Mouse (Mus musculus): Measurements from ENCODE around the gene Ccm2.
"Not testable (repeated sequence)": the region's sequence is repeated elsewhere in the genome, so short reads cannot be mapped to it uniquely, and the experiment has no call there.

Gene Ccm2

GRCm38 (mm10) chr11:6546205-6547013, at the start of gene Ccm2:
Ccm2 (plus strand) TSS chr11:6546887.
- peak; percentile 97 to 98 for DNase-seq (ENCODE audit: low spot score in 2 of 2)

DNA sequence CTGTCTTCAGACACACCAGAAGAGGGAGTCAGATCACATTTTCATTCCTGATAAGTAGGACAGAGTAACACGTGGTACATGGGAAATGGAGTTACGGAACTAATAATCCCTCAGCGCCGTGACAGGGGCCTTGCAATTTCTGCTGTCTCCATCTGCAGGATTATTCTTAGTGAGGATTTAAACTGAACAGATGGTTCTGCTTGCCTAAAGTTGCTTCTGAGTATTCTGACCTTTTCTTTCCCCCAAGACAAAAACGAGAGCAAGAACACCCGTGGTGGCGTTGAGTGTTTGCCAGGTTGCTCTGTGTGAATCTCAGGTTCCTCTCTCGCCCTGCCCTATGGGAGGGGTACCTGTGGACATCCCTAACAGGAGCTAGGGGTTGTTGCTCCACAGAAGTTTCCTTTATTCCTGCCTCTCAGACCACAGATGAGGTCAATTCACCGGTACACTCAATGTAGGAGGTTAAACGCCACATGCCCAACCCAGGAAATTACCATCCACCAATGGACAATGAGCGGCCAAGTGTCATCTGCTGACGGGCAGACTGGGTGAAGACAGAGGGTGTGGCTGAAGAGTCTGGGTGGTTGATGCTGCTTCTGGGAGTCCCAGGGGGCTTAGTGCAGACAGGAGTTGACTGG, 49.3 kb upstream of the Ccm2 start:
- DNase-seq (ENCODE audit: low spot score in 2 of 2) = no peak

- no peak for DNase-seq (ENCODE audit: low spot score in 2 of 2)
Observed at GRCm38 (mm10) chr11:6502506-6502905, 44.2 kb upstream of the Ccm2 start.

DNA sequence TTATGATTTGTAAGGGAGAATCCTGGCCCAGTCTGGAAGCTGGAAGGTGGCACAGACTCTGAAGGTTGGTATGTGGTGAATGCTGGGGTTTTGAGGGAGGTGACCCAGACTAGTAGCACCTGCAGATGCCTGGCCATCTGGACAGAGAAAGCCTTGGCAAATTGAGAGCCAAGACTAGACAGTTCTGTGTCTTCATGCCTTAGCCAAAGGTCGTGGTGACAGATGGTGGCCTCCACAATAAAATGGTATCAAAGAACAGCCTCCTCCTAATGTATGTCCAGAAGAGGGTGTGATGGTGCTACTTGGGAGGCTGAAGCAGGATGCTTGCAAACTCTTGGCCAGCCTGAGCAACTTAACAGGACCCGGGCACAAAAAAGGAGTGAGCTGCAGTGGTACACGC, 42.5 kb upstream of the Ccm2 start:
- DNase-seq (ENCODE audit: low spot score in 2 of 2) = no peak

DNA sequence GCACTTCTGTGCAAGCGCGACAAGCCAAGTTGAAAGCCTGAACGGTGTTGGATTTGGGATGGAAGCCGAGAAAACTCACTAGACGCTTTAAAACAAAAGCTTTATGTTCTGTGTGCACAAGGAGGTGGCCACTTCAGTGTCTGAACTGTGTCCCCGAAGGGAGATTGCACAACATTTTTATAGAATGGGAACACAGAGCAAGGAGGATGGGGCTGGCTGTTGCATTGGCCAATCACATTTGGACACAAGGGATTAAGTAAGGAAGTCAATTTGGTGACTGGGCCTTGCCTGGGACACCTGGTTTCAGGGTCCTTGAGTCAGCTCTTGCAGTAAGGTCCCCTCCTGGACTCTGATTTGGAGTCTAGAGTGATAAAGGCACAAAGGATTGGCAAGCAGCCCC, 42.0 kb upstream of the Ccm2 start:
- DNase-seq (ENCODE audit: low spot score in 2 of 2) = no peak

- no peak for DNase-seq (ENCODE audit: low spot score in 2 of 2)
Observed at GRCm38 (mm10) chr11:6506516-6506915, 40.2 kb upstream of the Ccm2 start.

DNA sequence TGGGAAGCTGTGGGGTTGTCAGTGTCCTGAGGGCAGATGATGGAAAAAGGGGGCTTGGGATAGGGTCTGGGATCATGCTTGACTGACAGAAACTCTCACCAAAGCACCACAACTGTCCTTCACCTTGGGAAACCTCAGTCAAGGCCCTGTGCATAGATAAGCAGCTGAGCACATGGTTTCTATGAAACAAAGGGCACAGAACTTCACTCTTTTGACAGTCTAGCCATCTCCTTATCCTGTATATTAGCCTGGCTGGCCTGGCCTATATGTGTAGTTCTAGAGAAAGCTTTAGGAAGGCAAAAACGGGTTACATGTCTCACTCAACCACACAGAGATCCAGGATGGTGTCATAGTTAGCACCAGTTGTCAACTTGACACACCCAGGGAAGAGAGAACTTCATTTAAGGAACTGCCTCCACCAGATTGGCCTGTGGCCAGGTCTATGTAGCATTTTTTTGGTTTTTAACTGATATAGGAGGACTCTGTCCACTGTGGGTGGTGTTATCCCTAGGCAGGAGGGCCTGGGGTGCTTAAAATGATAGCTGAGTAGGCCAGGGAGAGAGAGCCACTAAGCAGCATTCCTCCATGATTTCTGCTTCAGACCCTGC, 38.3 kb upstream of the Ccm2 start:
- DNase-seq (ENCODE audit: low spot score in 2 of 2) = no peak

DNA sequence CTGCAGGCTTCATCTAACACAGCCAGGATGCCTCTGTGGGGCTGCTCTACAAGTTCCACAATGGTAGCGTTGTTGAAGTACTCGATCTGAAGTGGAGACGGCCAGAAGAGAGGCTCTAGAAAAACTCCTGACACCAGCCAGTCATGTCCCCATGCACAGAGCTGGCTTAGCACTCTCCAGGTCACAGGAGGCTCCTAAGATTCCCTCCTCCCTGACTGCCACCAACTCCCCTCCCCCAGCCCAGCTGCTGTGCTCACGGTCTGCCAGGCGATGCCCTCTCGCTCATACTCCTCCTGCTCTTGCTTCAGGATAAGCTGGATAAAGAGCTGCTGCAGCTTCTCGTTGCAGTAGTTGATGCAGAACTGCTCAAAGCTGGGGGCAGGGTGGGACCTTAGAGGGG, 31.9 kb upstream of the Ccm2 start:
- no peak for DNase-seq (ENCODE audit: low spot score in 2 of 2)

- no peak for DNase-seq (ENCODE audit: low spot score in 2 of 2)
Observed at GRCm38 (mm10) chr11:6519491-6520033, 27.1 kb upstream of the Ccm2 start.

GRCm38 (mm10) chr11:6520507-6521173, 26.0 kb upstream of the Ccm2 start, which contains the start of gene Myo1g:
Myo1g (minus strand) TSS chr11:6520965.
- peak; percentile 12 to 37 for DNase-seq (ENCODE audit: low spot score in 2 of 2)

GRCm38 (mm10) chr11:6522782-6523525, 23.7 kb upstream of the Ccm2 start:
- DNase-seq (ENCODE audit: low spot score in 2 of 2) = peak in 1 of 2 experiments; percentile 32

DNA sequence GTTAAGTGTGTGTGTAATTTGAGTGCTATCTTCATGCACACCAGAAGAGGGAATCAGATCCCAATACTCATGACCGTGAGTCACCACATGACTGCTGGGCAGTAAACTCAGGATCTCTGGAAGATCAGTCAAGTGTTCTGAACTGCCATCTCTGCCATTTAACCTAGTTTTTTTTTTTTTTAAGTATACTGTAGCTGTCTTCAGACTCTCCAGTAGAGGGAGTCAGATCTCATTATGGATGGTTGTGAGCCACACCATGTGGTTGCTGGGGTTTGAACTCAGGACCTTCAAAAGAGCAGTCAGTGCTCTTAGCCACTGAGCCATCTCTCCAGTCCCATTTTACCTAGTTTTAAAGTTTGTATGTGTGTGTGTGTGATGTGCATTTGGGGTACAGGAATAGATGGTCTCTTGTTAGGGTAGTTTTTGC, 23.0 kb upstream of the Ccm2 start:
- no peak for DNase-seq (ENCODE audit: low spot score in 2 of 2)

DNA sequence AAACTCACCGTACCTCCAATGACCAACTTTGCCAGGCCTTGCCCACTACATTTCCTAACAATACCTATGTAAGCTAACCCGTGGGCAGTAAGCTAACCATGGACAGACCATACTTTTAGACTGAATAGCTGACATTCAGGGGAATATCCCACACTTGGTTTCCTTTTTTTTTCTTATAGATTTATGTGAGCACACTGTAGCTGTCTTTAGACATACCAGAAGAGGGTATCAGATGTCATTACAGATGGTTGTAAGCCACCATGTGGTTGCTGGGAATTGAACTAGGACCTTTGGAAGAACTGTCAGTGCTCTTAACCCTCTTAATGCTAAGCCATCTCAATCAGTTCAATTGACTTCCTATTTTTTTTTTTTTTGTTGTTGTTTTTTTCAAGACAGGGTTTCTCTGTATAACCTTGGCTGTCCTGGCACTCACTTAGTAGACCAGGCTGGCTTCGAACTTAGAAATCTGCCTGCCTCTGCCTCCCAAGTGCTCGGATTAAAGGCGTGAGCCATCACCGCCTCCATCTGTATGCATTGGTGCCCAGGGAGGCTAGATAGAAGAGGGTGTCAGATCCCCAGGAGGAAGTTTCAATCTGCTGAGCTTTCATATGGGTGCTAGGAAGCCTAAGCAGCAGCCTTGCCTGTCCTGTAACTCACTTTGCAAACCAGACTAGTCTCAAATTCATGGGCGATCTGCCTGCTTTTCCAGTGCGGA, 22.4 kb upstream of the Ccm2 start:
- DNase-seq (ENCODE audit: low spot score in 2 of 2) = no peak

GRCm38 (mm10) chr11:6524880-6525238, 21.8 kb upstream of the Ccm2 start:
- DNase-seq (ENCODE audit: low spot score in 2 of 2) = no peak

DNA sequence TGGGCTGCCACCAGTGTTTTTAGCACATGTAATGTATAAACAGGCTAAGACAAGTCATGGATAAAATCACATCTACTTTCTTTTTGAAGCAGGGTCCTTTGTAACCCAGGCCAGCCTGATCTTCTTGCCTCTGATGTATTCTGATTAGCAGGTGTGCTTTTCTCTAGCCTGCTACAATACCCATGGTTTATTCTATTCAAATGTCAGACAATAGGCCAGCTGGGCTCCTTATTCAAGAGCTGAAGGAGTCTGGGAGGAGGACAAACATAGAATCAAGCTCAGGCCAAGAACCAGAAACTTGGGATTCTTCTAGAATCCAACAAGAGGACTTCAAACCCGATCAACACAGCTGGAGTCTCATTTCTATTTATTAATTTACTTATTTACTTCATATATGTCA, 21.4 kb upstream of the Ccm2 start:
- DNase-seq (ENCODE audit: low spot score in 2 of 2) = no peak

GRCm38 (mm10) chr11:6526526-6527255, 20.0 kb upstream of the Ccm2 start:
- not testable (repeated sequence) for DNase-seq (ENCODE audit: low spot score in 2 of 2)

GRCm38 (mm10) chr11:6527256-6528185, 19.2 kb upstream of the Ccm2 start:
- DNase-seq (ENCODE audit: low spot score in 2 of 2) = no peak

- peak; percentile 94 to 97 for DNase-seq (ENCODE audit: low spot score in 2 of 2)
Observed at GRCm38 (mm10) chr11:6528186-6529006, 18.3 kb upstream of the Ccm2 start.

Measured in heart, adult 9 months (tissue).